Mouse (Mus musculus) heart, postnatal 0 days (tissue): ENCODE measurements around the gene Phyhd1. TPM values are rescaled to one million over a fixed set of nuclear protein-coding genes. Genes with fewer than 3 reads are reported as not detected.

Experiments
- ATAC-seq: fragments of 200-750 bp; cut with Nextera tagmentation; 2 replicates; pipeline ENCODE4 v1.8.0; 2017; ENCODE audit warnings: low read depth, moderate number of reproducible peaks, moderate library complexity; ENCODE audit not compliant: insufficient read depth
- DNase-seq: peaks from one replicate; pipeline ENCODE4 v3.0.0-alpha.2; 2016; ENCODE audit warnings: low spot score
- H3K27ac ChIP-seq: fragments of 300-500 bp; sonication (generic); 2 replicates; pipeline ENCODE4 v1.5.1; 2014; ENCODE audit warnings: low read depth, mild to moderate bottlenecking
- H3K27me3 ChIP-seq: fragments of 300-500 bp; sonication (generic); 2 replicates; pipeline ENCODE4 v1.6.1; 2014; ENCODE audit warnings: low read length, mixed read lengths; ENCODE audit not compliant: control insufficient read depth, insufficient read depth
- H3K36me3 ChIP-seq: fragments of 300-500 bp; sonication (generic); replicated peaks from 2 replicates; pipeline ENCODE4 v1.6.1; 2014; ENCODE audit warnings: low read length, mixed read lengths; ENCODE audit not compliant: control insufficient read depth, insufficient read depth
- H3K4me1 ChIP-seq: fragments of 300-500 bp; sonication (generic); 2 replicates; pipeline ENCODE4 v1.6.1; 2014; ENCODE audit warnings: antibody characterized with exemption; ENCODE audit not compliant: control insufficient read depth, insufficient read depth
- H3K4me2 ChIP-seq: fragments of 300-500 bp; sonication (generic); 2 replicates; pipeline ENCODE4 v1.6.1; 2014; ENCODE audit warnings: low read depth, mild to moderate bottlenecking, low read length, moderate library complexity
- H3K4me3 ChIP-seq: fragments of 300-500 bp; sonication (generic); 2 replicates; pipeline ENCODE4 v1.5.1; 2014; ENCODE audit warnings: low read depth, low read length
- H3K9ac ChIP-seq: fragments of 300-500 bp; sonication (generic); replicated peaks from 2 replicates; pipeline ENCODE4 v1.6.1; 2014; ENCODE audit warnings: low read depth, low read length, mixed read lengths
- H3K9me3 ChIP-seq: fragments of 300-500 bp; sonication (generic); replicated peaks from 2 replicates; pipeline ENCODE4 v1.6.1; 2016; ENCODE audit warnings: low read length; ENCODE audit not compliant: control insufficient read depth
- CTCF ChIP-seq: IDR thresholded peaks from 2 replicates; pipeline ENCODE4 v1.5.1; 2016; ENCODE audit warnings: antibody characterized with exemption, control low read depth, low read depth
- EP300 ChIP-seq: IDR thresholded peaks from 2 replicates; pipeline ENCODE4 v1.6.1; 2016; ENCODE audit warnings: antibody characterized with exemption, low read depth
- WGBS: fragments of 180-500 bp; shearing (Covaris S2); extraction: QIAGEN DNeasy Blood & Tissue Kit; methylation state at CpG from one replicate; pipeline ENCODE4 v1.1.7; 2014; 5-methylcytosine and 5-hydroxymethylcytosine counted together
- polyA plus RNA-seq: library from polyadenylated mRNA; unstranded; fragments of >200 nt; fragmentation: Nextera tagmentation; extraction: Ambion mirVana; gene quantifications from 2 replicates; pipeline ENCODE4 v1.2.1, GENCODE M21; 2015
- total RNA-seq: library from RNA; depleted of rRNA; stranded (reverse); fragments of >200 nt; gene quantifications from 2 replicates; pipeline ENCODE4 v1.2.3, GENCODE M21; 2014; ENCODE audit warnings: low replicate concordance

The Phyhd1 gene
- total and polyA plus RNA-seq, 2 experiments from 2014 or later = 14.7 to 47.1 TPM

GRCm38 (mm10) chr2:30287027-30287373 is 21.0 kb downstream of the Phyhd1 start:
- TF ChIP-seq CTCF = no peak
- no peak for TF ChIP-seq EP300
- ATAC-seq (no peak), DNase-seq (no peak)
- Histone ChIP-seq H3K36me3 (peaks cover 7% of the 10 kb centered on the region; the same call in 1 of the 2 replicates), H3K27ac (no peak overlapping the region), H3K4me2 (peak overlapping the region; percentile 84), H3K9ac (peak overlapping the region; percentile 67), H3K27me3 (no peaks in the 10 kb centered on the region), H3K4me3 (peak overlapping the region; percentile 84), H3K9me3 (no peaks in the 10 kb centered on the region), H3K4me1 (peaks cover 9% of the 10 kb centered on the region; the same call in 1 of the 2 replicates)
- 2% methylated on average over 10 of the region's 10 CpGs for WGBS

GRCm38 (mm10) chr2:30299525-30299924 is 33.5 kb downstream of the Phyhd1 start:
- 0 out of 2 replicates have a peak, but pooled peaks cover 2% of the 10 kb centered on the region for H3K4me1 ChIP-seq
- peak; percentile 8 for DNase-seq
- no peaks in the 10 kb centered on the region for H3K9me3 ChIP-seq
- no peak overlapping the region for H3K4me2 ChIP-seq
- H3K36me3 ChIP-seq = peaks cover 66% of the 10 kb centered on the region
- no peak overlapping the region for H3K27ac ChIP-seq
- peak; percentile 44 for TF ChIP-seq CTCF
- TF ChIP-seq EP300 = no peak
- 70% methylated on average over 3 of the region's 3 CpGs for WGBS
- H3K4me3 ChIP-seq = no peak overlapping the region
- no peak for ATAC-seq
- H3K27me3 ChIP-seq = no peaks in the 10 kb centered on the region
- no peak overlapping the region for H3K9ac ChIP-seq

- Histone ChIP-seq H3K4me3 (no peak overlapping the region), H3K9me3 (no peaks in the 10 kb centered on the region), H3K36me3 (peaks cover 71% of the 10 kb centered on the region), H3K27me3 (no peaks in the 10 kb centered on the region), H3K9ac (no peak overlapping the region), H3K4me1 (no peaks in the 10 kb centered on the region), H3K27ac (no peak overlapping the region), H3K4me2 (no peak overlapping the region)
- ATAC-seq (no peak), DNase-seq (no peak)
- TF ChIP-seq EP300 = no peak
- TF ChIP-seq CTCF = no peak
- WGBS = 78% methylated on average over 5 of the region's 5 CpGs
Observed at GRCm38 (mm10) chr2:30299966-30300365, 34.0 kb downstream of the Phyhd1 start.

GRCm38 (mm10) chr2:30306087-30306486 is 40.1 kb downstream of the Phyhd1 start:
- H3K27me3 ChIP-seq = no peaks in the 10 kb centered on the region
- ATAC-seq (no peak), DNase-seq (no peak)
- H3K4me2 ChIP-seq = no peak overlapping the region
- H3K36me3 ChIP-seq = peaks cover 100% of the 10 kb centered on the region
- H3K9ac ChIP-seq = no peak overlapping the region
- H3K4me3 ChIP-seq = no peak overlapping the region
- 91% methylated on average over 7 of the region's 7 CpGs for WGBS
- no peaks in the 10 kb centered on the region for H3K4me1 ChIP-seq
- H3K9me3 ChIP-seq = no peaks in the 10 kb centered on the region
- no peak overlapping the region for H3K27ac ChIP-seq
- TF ChIP-seq CTCF (no peak), EP300 (no peak)

- 82% methylated on average over 3 of the region's 3 CpGs for WGBS
- DNase-seq = no peak
- TF ChIP-seq CTCF = no peak
- ATAC-seq = no peak
- Histone ChIP-seq H3K9me3 (no peaks in the 10 kb centered on the region), H3K27ac (no peak overlapping the region), H3K36me3 (peaks cover 97% of the 10 kb centered on the region), H3K27me3 (no peaks in the 10 kb centered on the region), H3K4me2 (no peak overlapping the region), H3K4me1 (no peaks in the 10 kb centered on the region), H3K4me3 (no peak overlapping the region), H3K9ac (no peak overlapping the region)
Observed at GRCm38 (mm10) chr2:30309351-30309750, 43.3 kb downstream of the Phyhd1 start.

- WGBS = 86% methylated on average over 2 of the region's 2 CpGs
- Histone ChIP-seq H3K9ac (no peak overlapping the region), H3K36me3 (peaks cover 97% of the 10 kb centered on the region), H3K4me2 (no peak overlapping the region), H3K9me3 (no peaks in the 10 kb centered on the region), H3K4me1 (no peaks in the 10 kb centered on the region), H3K27ac (no peak overlapping the region), H3K27me3 (no peaks in the 10 kb centered on the region), H3K4me3 (no peak overlapping the region)
- no peak for TF ChIP-seq EP300
- TF ChIP-seq CTCF = no peak
- DNase-seq (no peak), ATAC-seq (no peak)
Observed at GRCm38 (mm10) chr2:30311481-30311880, 45.5 kb downstream of the Phyhd1 start.
